Mouse (Mus musculus) E14TG2a.4 (cell line): ENCODE measurements around the gene Slc39a10.

Source experiments
- CTCF ChIP-seq: conservative IDR thresholded peaks from 2 replicates; pipeline ENCODE4 v1.5.1; 2014; ENCODE audit warnings: low read length
- NANOG ChIP-seq: IDR thresholded peaks from 2 replicates; pipeline ENCODE4 v1.6.1; 2014; ENCODE audit warnings: borderline replicate concordance, low read length, mixed read lengths
- POU5F1 ChIP-seq: IDR thresholded peaks from 2 replicates; pipeline ENCODE4 v1.6.1; 2014; ENCODE audit warnings: low read length, borderline replicate concordance

- TF ChIP-seq CTCF (no peak), POU5F1 (no peak), NANOG (no peak)
Observed at GRCm38 (mm10) chr1:46888726-46889125, 3.9 kb downstream of the Slc39a10 start.
